Mouse (Mus musculus): ENCODE data around the gene Ogt. TPM values are rescaled to one million over a fixed set of nuclear protein-coding genes. Genes with fewer than 3 reads are reported as not detected.
A peak's percentile ranks its signal among the peaks of the same experiment; 100 is the strongest.

Gene Ogt
- polyA plus RNA-seq, 1 experiment from 2014 or later, result 231 TPM

DNA sequence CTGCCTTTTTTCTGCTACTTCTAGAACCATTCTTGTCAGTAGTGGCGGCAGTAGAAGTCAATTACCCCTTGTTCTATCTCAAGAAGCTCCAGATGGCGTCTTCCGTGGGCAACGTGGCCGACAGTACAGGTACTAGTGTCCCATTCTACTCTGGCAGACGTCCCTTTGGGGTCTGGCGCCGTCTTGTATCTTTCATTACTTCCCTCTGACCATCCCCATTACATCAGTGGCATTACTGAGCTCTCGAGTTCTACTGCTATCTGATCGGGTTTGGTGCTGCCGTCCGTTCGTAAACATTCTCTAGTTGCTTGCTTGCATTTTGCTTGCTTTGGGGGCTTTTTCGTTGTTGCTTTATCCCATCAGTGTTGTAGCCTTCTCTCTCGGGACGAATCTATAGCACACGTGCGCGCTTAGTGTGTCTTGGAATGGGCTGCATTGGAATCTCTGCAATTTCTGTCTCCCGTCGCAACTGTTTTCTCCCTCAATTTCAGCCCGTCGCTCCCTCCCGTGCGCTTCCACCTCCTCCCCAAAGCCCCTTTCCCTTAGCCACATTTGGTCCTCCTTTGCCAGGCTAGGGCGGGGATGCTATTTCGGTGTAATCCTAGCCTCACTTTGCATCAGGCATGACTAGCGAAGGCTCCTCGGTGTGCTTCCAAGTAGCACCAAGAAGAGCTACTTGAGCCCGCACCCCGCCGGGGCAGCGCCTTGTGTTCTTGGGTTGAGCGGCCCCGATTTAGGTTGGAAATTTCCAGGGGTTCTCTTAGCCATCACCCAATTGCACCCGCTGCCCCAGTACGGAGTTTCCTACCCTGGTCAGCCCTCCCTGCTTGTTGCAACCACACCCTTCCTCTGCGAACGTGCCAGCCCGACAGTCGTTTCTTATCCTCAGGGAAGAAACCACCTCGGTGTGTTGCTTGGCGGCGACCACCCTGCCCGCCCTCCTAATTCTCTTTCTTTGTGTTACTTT lies 617 bp downstream of the Ogt start:
- WGBS, result 13% methylated on average over 45 of the region's 45 CpGs
- H3K27me3 ChIP-seq (ENCODE audit: control insufficient read depth, insufficient read depth, low read length), result 0 out of 2 replicates have a peak, but pooled peaks cover 2% of the 10 kb centered on the region

GRCm38 (mm10) chrX:101641161-101641530 lies 1.3 kb downstream of the Ogt start:
- WGBS, result 18% methylated on average over 6 of the region's 6 CpGs
- 0 out of 2 replicates have a peak, but pooled peaks cover 2% of the 10 kb centered on the region for H3K27me3 ChIP-seq (ENCODE audit: control insufficient read depth, insufficient read depth, low read length)
- peak; percentile 31 for DNase-seq (ENCODE audit: low spot score)
- no peaks in the 10 kb centered on the region for H3K36me3 ChIP-seq (replicated peaks; ENCODE audit: control insufficient read depth, insufficient read depth, low read depth, low read length)
- H3K4me1 ChIP-seq (ENCODE audit: control insufficient read depth, insufficient read depth, low read length), result no peaks in the 10 kb centered on the region
- H3K9me3 ChIP-seq (replicated peaks; ENCODE audit: control insufficient read depth, low read length), result no peaks in the 10 kb centered on the region
- no peak overlapping the region for H3K27ac ChIP-seq (replicated peaks; ENCODE audit: low read depth, low read length)
- H3K4me3 ChIP-seq (ENCODE audit: low read depth, low read length), result peak overlapping the region; percentile 66
- H3K9ac ChIP-seq (replicated peaks; ENCODE audit: low read length), result peak overlapping the region; percentile 85
- no peak for ATAC-seq (replicated peaks; ENCODE audit: insufficient number of reproducible peaks, low FRiP score, low TSS enrichment, low read depth)
- H3K4me2 ChIP-seq (ENCODE audit: low read depth, low read length), result peak overlapping the region; percentile 5

More for the DNA sequence above, 617 bp downstream of the Ogt start:
- no peaks in the 10 kb centered on the region for H3K4me1 ChIP-seq (ENCODE audit: control insufficient read depth, insufficient read depth, low read length)
- H3K9ac ChIP-seq (replicated peaks; ENCODE audit: low read length), result peak overlapping the region; percentile 85
- peak overlapping the region; percentile 5; the same call in 1 of the 2 replicates for H3K4me2 ChIP-seq (ENCODE audit: low read depth, low read length)
- DNase-seq (ENCODE audit: low spot score) (peak; percentile 33), ATAC-seq (replicated peaks; ENCODE audit: insufficient number of reproducible peaks, low FRiP score, low TSS enrichment, low read depth) (peak; percentile 57; the same call in 1 of the 2 replicates)
- H3K4me3 ChIP-seq (ENCODE audit: low read depth, low read length), result peak overlapping the region; percentile 66
- H3K36me3 ChIP-seq (replicated peaks; ENCODE audit: control insufficient read depth, insufficient read depth, low read depth, low read length), result no peaks in the 10 kb centered on the region
- H3K27ac ChIP-seq (replicated peaks; ENCODE audit: low read depth, low read length), result peak overlapping the region; percentile 72
- H3K9me3 ChIP-seq (replicated peaks; ENCODE audit: control insufficient read depth, low read length), result no peaks in the 10 kb centered on the region

DNA sequence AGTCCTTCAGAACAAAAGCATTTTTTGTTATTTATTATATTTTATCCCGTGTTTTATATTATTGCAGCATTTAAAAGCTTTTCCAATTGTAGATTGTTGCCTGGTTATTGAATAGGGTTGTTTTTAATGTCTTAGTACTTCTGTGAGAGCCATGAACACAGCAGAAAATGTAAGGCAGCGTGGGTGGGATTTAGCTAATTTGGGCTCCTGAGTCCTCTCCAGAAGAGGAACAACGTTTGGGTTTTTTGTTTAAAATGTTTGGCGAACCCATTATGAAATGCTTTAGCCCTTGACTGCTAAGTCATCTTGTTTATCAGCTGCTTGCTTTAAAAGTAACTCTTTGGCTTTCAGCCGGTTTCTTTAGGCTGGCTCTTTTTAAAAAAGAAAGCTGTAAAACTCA lies 2.2 kb downstream of the Ogt start:
- Histone ChIP-seq H3K9me3 (replicated peaks; ENCODE audit: control insufficient read depth, low read length) (no peaks in the 10 kb centered on the region), H3K9ac (replicated peaks; ENCODE audit: low read length) (no peak overlapping the region), H3K36me3 (replicated peaks; ENCODE audit: control insufficient read depth, insufficient read depth, low read depth, low read length) (no peaks in the 10 kb centered on the region), H3K27me3 (ENCODE audit: control insufficient read depth, insufficient read depth, low read length) (0 out of 2 replicates have a peak, but pooled peaks cover 2% of the 10 kb centered on the region), H3K4me3 (ENCODE audit: low read depth, low read length) (peak overlapping the region; percentile 66), H3K27ac (replicated peaks; ENCODE audit: low read depth, low read length) (no peak overlapping the region), H3K4me1 (ENCODE audit: control insufficient read depth, insufficient read depth, low read length) (no peaks in the 10 kb centered on the region), H3K4me2 (ENCODE audit: low read depth, low read length) (peak overlapping the region; percentile 48)
- WGBS, result 23% methylated on average over 5 of the region's 5 CpGs
- no peak for DNase-seq (ENCODE audit: low spot score)
- no peak for ATAC-seq (replicated peaks; ENCODE audit: insufficient number of reproducible peaks, low FRiP score, low TSS enrichment, low read depth)

DNA sequence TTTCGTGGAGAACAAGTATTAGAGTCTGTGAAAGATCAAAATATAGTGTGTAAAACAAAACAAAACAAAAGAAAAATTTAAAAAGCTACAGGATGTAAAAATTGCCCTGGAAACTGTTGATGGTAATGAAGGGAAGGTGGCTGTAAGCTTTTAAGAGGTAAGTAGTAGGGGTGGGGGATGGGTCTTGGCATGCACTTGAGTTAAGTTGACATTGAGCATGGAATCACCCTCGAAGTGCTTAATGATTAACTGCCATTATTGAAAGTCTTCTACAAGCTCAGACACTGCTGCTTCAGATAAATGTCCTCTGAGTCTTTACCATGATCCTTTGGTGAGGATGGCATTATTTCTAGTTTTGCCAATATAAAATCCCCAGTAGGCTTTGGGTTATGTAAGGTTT lies 5.4 kb downstream of the Ogt start:
- DNase-seq (ENCODE audit: low spot score) (no peak), ATAC-seq (replicated peaks; ENCODE audit: insufficient number of reproducible peaks, low FRiP score, low TSS enrichment, low read depth) (no peak)
- Histone ChIP-seq H3K4me1 (ENCODE audit: control insufficient read depth, insufficient read depth, low read length) (no peaks in the 10 kb centered on the region), H3K4me3 (ENCODE audit: low read depth, low read length) (no peak overlapping the region), H3K9ac (replicated peaks; ENCODE audit: low read length) (no peak overlapping the region), H3K9me3 (replicated peaks; ENCODE audit: control insufficient read depth, low read length) (no peaks in the 10 kb centered on the region), H3K27me3 (ENCODE audit: control insufficient read depth, insufficient read depth, low read length) (no peaks in the 10 kb centered on the region), H3K4me2 (ENCODE audit: low read depth, low read length) (no peak overlapping the region), H3K36me3 (replicated peaks; ENCODE audit: control insufficient read depth, insufficient read depth, low read depth, low read length) (no peaks in the 10 kb centered on the region), H3K27ac (replicated peaks; ENCODE audit: low read depth, low read length) (no peak overlapping the region)
- WGBS, result 76% methylated on average over 2 of the region's 2 CpGs

DNA sequence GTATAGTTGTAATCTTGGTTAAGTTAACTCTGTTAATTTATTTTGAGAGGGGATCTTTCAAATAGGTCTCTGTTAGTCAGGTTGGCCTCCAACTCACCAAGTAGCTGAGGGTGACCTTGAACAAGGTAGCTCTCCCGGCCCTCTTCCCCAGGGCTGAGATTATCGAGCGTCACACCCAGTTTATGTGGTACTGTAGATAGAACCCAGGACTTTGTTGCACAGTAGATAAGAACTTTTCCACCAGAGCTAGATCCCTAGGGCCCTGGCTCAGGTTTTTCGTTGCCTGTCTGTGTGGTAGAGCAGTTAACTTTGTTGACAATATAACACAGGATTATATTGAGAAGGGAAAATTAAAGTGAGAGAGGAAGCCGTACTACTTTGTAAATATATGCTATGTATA lies 6.8 kb downstream of the Ogt start:
- Histone ChIP-seq H3K36me3 (replicated peaks; ENCODE audit: control insufficient read depth, insufficient read depth, low read depth, low read length) (no peaks in the 10 kb centered on the region), H3K4me2 (ENCODE audit: low read depth, low read length) (no peak overlapping the region), H3K27ac (replicated peaks; ENCODE audit: low read depth, low read length) (no peak overlapping the region), H3K4me1 (ENCODE audit: control insufficient read depth, insufficient read depth, low read length) (no peaks in the 10 kb centered on the region), H3K27me3 (ENCODE audit: control insufficient read depth, insufficient read depth, low read length) (no peaks in the 10 kb centered on the region), H3K9me3 (replicated peaks; ENCODE audit: control insufficient read depth, low read length) (no peaks in the 10 kb centered on the region), H3K9ac (replicated peaks; ENCODE audit: low read length) (no peak overlapping the region), H3K4me3 (ENCODE audit: low read depth, low read length) (no peak overlapping the region)
- 86% methylated on average over 5 of the region's 5 CpGs for WGBS
- no peak for DNase-seq (ENCODE audit: low spot score)
- no peak for ATAC-seq (replicated peaks; ENCODE audit: insufficient number of reproducible peaks, low FRiP score, low TSS enrichment, low read depth)

GRCm38 (mm10) chrX:101695686-101696085 lies 55.8 kb downstream of the Ogt start:
- Histone ChIP-seq H3K4me3 (ENCODE audit: low read depth, low read length) (no peak overlapping the region), H3K27me3 (ENCODE audit: control insufficient read depth, insufficient read depth, low read length) (no peaks in the 10 kb centered on the region), H3K9ac (replicated peaks; ENCODE audit: low read length) (no peak overlapping the region), H3K27ac (replicated peaks; ENCODE audit: low read depth, low read length) (no peak overlapping the region), H3K4me1 (ENCODE audit: control insufficient read depth, insufficient read depth, low read length) (no peaks in the 10 kb centered on the region), H3K4me2 (ENCODE audit: low read depth, low read length) (no peak overlapping the region), H3K9me3 (replicated peaks; ENCODE audit: control insufficient read depth, low read length) (0 out of 2 replicates have a peak, but pooled peaks cover 3% of the 10 kb centered on the region), H3K36me3 (replicated peaks; ENCODE audit: control insufficient read depth, insufficient read depth, low read depth, low read length) (no peaks in the 10 kb centered on the region)
- WGBS, result 92% methylated on average over 27 of the region's 27 CpGs
- DNase-seq (ENCODE audit: low spot score) (no peak), ATAC-seq (replicated peaks; ENCODE audit: insufficient number of reproducible peaks, low FRiP score, low TSS enrichment, low read depth) (no peak)

DNA sequence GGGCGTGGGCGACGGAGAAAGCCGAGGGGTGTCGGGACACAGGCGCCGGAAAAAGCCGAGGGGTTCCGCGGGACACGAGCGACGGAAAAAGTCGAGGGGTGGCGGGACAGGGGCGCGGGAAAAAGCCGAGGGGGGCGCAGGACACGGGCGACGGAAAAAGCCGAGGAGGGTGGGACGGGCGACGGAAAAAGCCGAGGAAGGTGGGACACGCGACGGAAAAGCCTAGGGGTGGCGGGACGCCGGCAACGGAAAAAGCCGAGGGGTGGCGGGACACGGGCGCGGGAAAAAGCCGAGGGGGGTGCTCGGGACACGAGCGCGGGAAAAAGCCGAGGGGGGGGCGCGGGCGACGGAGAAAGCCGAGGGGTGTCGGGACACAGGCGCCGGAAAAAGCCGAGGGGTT lies 57.7 kb downstream of the Ogt start:
- Histone ChIP-seq H3K9me3 (replicated peaks; ENCODE audit: control insufficient read depth, low read length) (0 out of 2 replicates have a peak, but pooled peaks cover 3% of the 10 kb centered on the region), H3K4me2 (ENCODE audit: low read depth, low read length) (no peak overlapping the region), H3K4me3 (ENCODE audit: low read depth, low read length) (no peak overlapping the region), H3K27ac (replicated peaks; ENCODE audit: low read depth, low read length) (no peak overlapping the region), H3K36me3 (replicated peaks; ENCODE audit: control insufficient read depth, insufficient read depth, low read depth, low read length) (no peaks in the 10 kb centered on the region), H3K27me3 (ENCODE audit: control insufficient read depth, insufficient read depth, low read length) (no peaks in the 10 kb centered on the region), H3K9ac (replicated peaks; ENCODE audit: low read length) (no peak overlapping the region), H3K4me1 (ENCODE audit: control insufficient read depth, insufficient read depth, low read length) (no peaks in the 10 kb centered on the region)
- WGBS, result 71% methylated on average over 45 of the region's 54 CpGs
- ATAC-seq (replicated peaks; ENCODE audit: insufficient number of reproducible peaks, low FRiP score, low TSS enrichment, low read depth), result no peak
- no peak for DNase-seq (ENCODE audit: low spot score)

GRCm38 (mm10) chrX:101698232-101698631 lies 58.4 kb downstream of the Ogt start:
- ATAC-seq (replicated peaks; ENCODE audit: insufficient number of reproducible peaks, low FRiP score, low TSS enrichment, low read depth), result no peak
- WGBS, result 61% methylated on average over 23 of the region's 23 CpGs
- no peak overlapping the region for H3K4me3 ChIP-seq (ENCODE audit: low read depth, low read length)
- H3K9ac ChIP-seq (replicated peaks; ENCODE audit: low read length), result no peak overlapping the region
- H3K4me1 ChIP-seq (ENCODE audit: control insufficient read depth, insufficient read depth, low read length), result no peaks in the 10 kb centered on the region
- no peak for DNase-seq (ENCODE audit: low spot score)
- H3K27ac ChIP-seq (replicated peaks; ENCODE audit: low read depth, low read length), result no peak overlapping the region
- no peaks in the 10 kb centered on the region for H3K36me3 ChIP-seq (replicated peaks; ENCODE audit: control insufficient read depth, insufficient read depth, low read depth, low read length)
- 0 out of 2 replicates have a peak, but pooled peaks cover 3% of the 10 kb centered on the region for H3K9me3 ChIP-seq (replicated peaks; ENCODE audit: control insufficient read depth, low read length)
- no peaks in the 10 kb centered on the region for H3K27me3 ChIP-seq (ENCODE audit: control insufficient read depth, insufficient read depth, low read length)
- no peak overlapping the region for H3K4me2 ChIP-seq (ENCODE audit: low read depth, low read length)

Data from embryonic facial prominence, embryonic 11.5 days (tissue).